Mouse (Mus musculus) bone marrow macrophage, adult 2 months (primary cell): ENCODE results near the gene Sox12.

Source experiments
- CTCF ChIP-seq: IDR thresholded peaks from 2 replicates; pipeline ENCODE4 v1.5.1; 2012; ENCODE audit warnings: low read depth, mild to moderate bottlenecking, low read length, moderate library complexity
- POLR2A ChIP-seq: IDR thresholded peaks from 2 replicates; pipeline ENCODE4 v1.6.1; 2012; ENCODE audit warnings: mild to moderate bottlenecking, low read depth, low read length, borderline replicate concordance

- TF ChIP-seq CTCF (no peak), POLR2A (no peak)
These were observed 40.6 kb downstream of the Sox12 start for GRCm38 (mm10) chr2:152357254-152357653.
